Mouse (Mus musculus) heart, embryonic 14.5 days (tissue): ENCODE measurements around the gene Igf1r. TPM values are rescaled to one million over a fixed set of nuclear protein-coding genes. Genes with fewer than 3 reads are reported as not detected.
"Not testable (repeated sequence)": the region's sequence is repeated elsewhere in the genome, so short reads cannot be mapped to it uniquely, and the experiment has no call there.

Experiments used
- ATAC-seq: fragments of 200-750 bp; cut with Nextera tagmentation; 2 replicates; pipeline ENCODE4 v1.8.0; 2017; ENCODE audit warnings: low read depth, moderate TSS enrichment; ENCODE audit not compliant: insufficient number of reproducible peaks, insufficient read depth, low FRiP score
- H3K27ac ChIP-seq, 2 experiments: fragments of 200-500 bp in 1 of 2; fragments of 300-500 bp in 1 of 2; sonication (generic) in 1 of 2; replicated peaks in 1 of 2; 2 replicates each; pipeline ENCODE4 v1.5.1; 2012 to 2014; ENCODE audit warnings: low read depth in 2 of 2, low read length in 2 of 2, control low read depth in 1 of 2, mild to moderate bottlenecking in 1 of 2, mixed read lengths in 1 of 2; ENCODE audit not compliant: control insufficient read depth in 1 of 2, insufficient read depth in 1 of 2
- H3K27me3 ChIP-seq: fragments of 300-500 bp; sonication (generic); 2 replicates; pipeline ENCODE4 v1.6.1; 2014; ENCODE audit warnings: mild to moderate bottlenecking, low read length, control low read depth; ENCODE audit not compliant: control insufficient read depth, insufficient read depth
- H3K36me3 ChIP-seq: fragments of 300-500 bp; sonication (generic); 2 replicates; pipeline ENCODE4 v1.6.1; 2014; ENCODE audit warnings: mild to moderate bottlenecking, control low read depth, low read length, mixed read lengths; ENCODE audit not compliant: control insufficient read depth, insufficient read depth
- H3K4me1 ChIP-seq, 2 experiments: fragments of 200-500 bp in 1 of 2; fragments of 300-500 bp in 1 of 2; sonication (generic) in 1 of 2; 2 replicates each; pipeline ENCODE4 v1.6.1; 2012 to 2014; ENCODE audit warnings: low read length in 2 of 2, control low read depth in 1 of 2, mixed read lengths in 1 of 2; ENCODE audit not compliant: control insufficient read depth in 2 of 2, insufficient read depth in 2 of 2
- H3K4me2 ChIP-seq: fragments of 300-500 bp; sonication (generic); 2 replicates; pipeline ENCODE4 v1.6.1; 2014; ENCODE audit warnings: mild to moderate bottlenecking, low read length
- H3K4me3 ChIP-seq, 2 experiments: fragments of 200-500 bp in 1 of 2; fragments of 300-500 bp in 1 of 2; sonication (generic) in 1 of 2; 2 replicates each; pipeline ENCODE4 v1.5.1; 2012 to 2014; ENCODE audit warnings: low read length in 2 of 2, mild to moderate bottlenecking in 2 of 2, control low read depth in 1 of 2, low read depth in 1 of 2, moderate library complexity in 1 of 2; ENCODE audit not compliant: control insufficient read depth in 1 of 2, insufficient read depth in 1 of 2
- H3K9ac ChIP-seq: fragments of 300-500 bp; sonication (generic); 2 replicates; pipeline ENCODE4 v1.6.1; 2014; ENCODE audit warnings: mild to moderate bottlenecking, low read length
- H3K9me3 ChIP-seq: fragments of 300-500 bp; sonication (generic); 2 replicates; pipeline ENCODE4 v1.6.1; 2016; ENCODE audit warnings: low read length, control low read depth; ENCODE audit not compliant: control insufficient read depth
- WGBS: fragments of 180-500 bp; shearing (Covaris S2); extraction: QIAGEN DNeasy Blood & Tissue Kit; methylation state at CpG from one replicate; pipeline ENCODE4 v1.1.7; 2014; 5-methylcytosine and 5-hydroxymethylcytosine counted together
- polyA plus RNA-seq: library from polyadenylated mRNA; unstranded; fragments of >200 nt; fragmentation: Nextera tagmentation; extraction: Ambion mirVana; gene quantifications from 2 replicates; pipeline ENCODE4 v1.2.1, GENCODE M21; 2014

Gene Igf1r
- polyA plus RNA-seq, 1 experiment from 2014 or later: 16.6 TPM

DNA sequence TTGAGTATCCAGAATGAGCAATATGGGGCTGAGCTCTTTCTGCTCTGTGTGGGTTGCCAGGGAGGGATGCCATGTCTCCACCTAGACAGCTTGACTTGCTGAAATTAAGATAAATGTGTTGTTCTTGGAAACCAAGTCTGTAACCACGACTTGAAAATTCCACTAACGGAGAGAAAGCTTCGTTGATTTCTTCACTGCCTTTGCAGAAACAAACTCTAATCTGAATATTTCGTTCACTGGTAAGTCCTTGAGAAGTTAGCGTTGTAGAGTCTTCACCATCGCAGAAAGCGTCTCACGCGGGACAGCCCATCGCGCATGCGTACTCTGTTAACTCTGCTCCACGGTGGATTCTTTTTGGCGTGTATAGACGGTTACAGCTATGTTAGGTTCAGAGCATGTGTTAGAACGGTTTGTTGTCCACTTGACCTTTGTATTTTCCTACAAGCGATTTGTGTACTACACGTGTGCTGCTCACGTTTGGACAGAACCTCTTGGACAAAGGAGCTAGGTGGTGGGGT lies 327.8 kb downstream of the Igf1r start:
- ATAC-seq: no peak

GRCm38 (mm10) chr7:68281341-68281740 lies 328.7 kb downstream of the Igf1r start:
- Histone ChIP-seq H3K4me1 (peaks cover 6 to 8% of the 10 kb centered on the region in 2 experiments; a peak in 3 of 4 replicates), H3K4me2 (no peak overlapping the region), H3K9me3 (no peaks in the 10 kb centered on the region), H3K27ac (no peak overlapping the region), H3K9ac (no peak overlapping the region), H3K4me3 (no peak overlapping the region), H3K36me3 (no peaks in the 10 kb centered on the region), H3K27me3 (peaks cover 6% of the 10 kb centered on the region; the same call in 1 of the 2 replicates)
- ATAC-seq: no peak
- 70% methylated on average over 5 of the region's 5 CpGs for WGBS

More for the DNA sequence above, 327.8 kb downstream of the Igf1r start:
- no peaks in the 10 kb centered on the region for H3K9me3 ChIP-seq
- H3K4me2 ChIP-seq: no peak overlapping the region
- H3K9ac ChIP-seq: no peak overlapping the region
- peaks cover 8 to 14% of the 10 kb centered on the region in 2 experiments; a peak in 3 of 4 replicates for H3K4me1 ChIP-seq
- WGBS: 79% methylated on average over 19 of the region's 19 CpGs
- peaks cover 7% of the 10 kb centered on the region; the same call in 1 of the 2 replicates for H3K27me3 ChIP-seq
- no peaks in the 10 kb centered on the region for H3K36me3 ChIP-seq
- H3K4me3 ChIP-seq: no peak overlapping the region
- H3K27ac ChIP-seq: no peak overlapping the region

GRCm38 (mm10) chr7:68282304-68283132 lies 329.9 kb downstream of the Igf1r start:
- H3K4me3 ChIP-seq: no peak overlapping the region
- WGBS: 82% methylated on average over 22 of the region's 22 CpGs
- H3K4me1 ChIP-seq: peaks cover 4 to 6% of the 10 kb centered on the region in 2 experiments; a peak in 2 of 4 replicates
- H3K27me3 ChIP-seq: 0 out of 2 replicates have a peak, but pooled peaks cover 3% of the 10 kb centered on the region
- H3K27ac ChIP-seq: no peak overlapping the region
- no peaks in the 10 kb centered on the region for H3K36me3 ChIP-seq
- ATAC-seq: no peak
- H3K9me3 ChIP-seq: no peaks in the 10 kb centered on the region
- no peak overlapping the region for H3K9ac ChIP-seq
- no peak overlapping the region for H3K4me2 ChIP-seq

- not testable (repeated sequence) for H3K4me2 ChIP-seq, H3K4me3 ChIP-seq, ATAC-seq, H3K9me3 ChIP-seq, H3K36me3 ChIP-seq, H3K9ac ChIP-seq, H3K4me1 ChIP-seq, H3K27ac ChIP-seq, H3K27me3 ChIP-seq
- 67% methylated on average over 4 of the region's 4 CpGs for WGBS
These were observed 330.5 kb downstream of the Igf1r start for GRCm38 (mm10) chr7:68283133-68283520.

Other genes starting within 250 kb of the Igf1r start
- 2.3 and 2.5 TPM in 2 replicates for gene Synm, start 193.1 kb upstream of the Igf1r start, polyA plus RNA-seq